Mouse (Mus musculus) left cerebral cortex, adult 18-20 months (tissue): ENCODE measurements around the gene Rai14. TPM values are rescaled to one million over a fixed set of nuclear protein-coding genes. Genes with fewer than 3 reads are reported as not detected.

Experiments used
- DNase-seq, 2 experiments: peaks; one replicate each; pipeline ENCODE4 v3.0.0; 2021 to 2022; ENCODE audit warnings: low spot score in 2 of 2, mixed read lengths in 1 of 2
- total RNA-seq, 2 experiments: library from RNA; stranded (reverse); gene quantifications; 2 replicates each; pipeline ENCODE4 v1.2.3; 2021

Rai14 gene
- total RNA-seq, 2 experiments from 2014 or later: 7.3 to 11.1 TPM

GRCm38 (mm10) chr15:10655151-10655905 lies 59.1 kb downstream of the Rai14 start:
- no peak for DNase-seq

- DNase-seq: no peak
Observed at GRCm38 (mm10) chr15:10654696-10655095, 59.7 kb downstream of the Rai14 start.

GRCm38 (mm10) chr15:10652931-10653475 lies 61.4 kb downstream of the Rai14 start:
- DNase-seq: no peak

GRCm38 (mm10) chr15:10648372-10649109 lies 65.9 kb downstream of the Rai14 start:
- DNase-seq: no peak

GRCm38 (mm10) chr15:10646297-10646696 lies 68.1 kb downstream of the Rai14 start:
- DNase-seq: no peak

- DNase-seq: no peak
Observed at GRCm38 (mm10) chr15:10645101-10645500, 69.3 kb downstream of the Rai14 start.

GRCm38 (mm10) chr15:10643819-10644218 lies 70.6 kb downstream of the Rai14 start:
- DNase-seq: no peak

- DNase-seq: no peak
Observed at GRCm38 (mm10) chr15:10643224-10643623, 71.2 kb downstream of the Rai14 start.

GRCm38 (mm10) chr15:10642419-10642818 lies 72.0 kb downstream of the Rai14 start:
- DNase-seq: no peak

- DNase-seq: no peak
Observed at GRCm38 (mm10) chr15:10640721-10641120, 73.7 kb downstream of the Rai14 start.

- no peak for DNase-seq
Observed at GRCm38 (mm10) chr15:10637251-10637793, 77.1 kb downstream of the Rai14 start.

- no peak for DNase-seq
Observed at GRCm38 (mm10) chr15:10636844-10637243, 77.6 kb downstream of the Rai14 start.

- no peak for DNase-seq
Observed at GRCm38 (mm10) chr15:10635121-10635520, 79.3 kb downstream of the Rai14 start.

GRCm38 (mm10) chr15:10634176-10634575 lies 80.2 kb downstream of the Rai14 start:
- no peak for DNase-seq

- DNase-seq: no peak
Observed at GRCm38 (mm10) chr15:10633381-10633780, 81.0 kb downstream of the Rai14 start.

GRCm38 (mm10) chr15:10632581-10632980 lies 81.8 kb downstream of the Rai14 start:
- no peak for DNase-seq

GRCm38 (mm10) chr15:10632060-10632459 lies 82.4 kb downstream of the Rai14 start:
- DNase-seq: no peak

- DNase-seq: no peak
Observed at GRCm38 (mm10) chr15:10631541-10631940, 82.9 kb downstream of the Rai14 start.

GRCm38 (mm10) chr15:10628980-10629346 lies 85.5 kb downstream of the Rai14 start:
- DNase-seq: no peak

GRCm38 (mm10) chr15:10628131-10628979 lies 86.1 kb downstream of the Rai14 start:
- DNase-seq: no peak
